Mouse (Mus musculus) testis, adult 2 months (tissue): Measurements from ENCODE around the gene Rab20.

Experiments
- CTCF ChIP-seq: fragments of 200-500 bp; IDR thresholded peaks from 2 replicates; pipeline ENCODE4 v1.5.1; 2012; ENCODE audit warnings: low read depth, mild to moderate bottlenecking, inconsistent platforms, low read length, moderate library complexity; ENCODE audit not compliant: control insufficient read depth, insufficient read depth, insufficient replicate concordance
- POLR2A ChIP-seq: fragments of 200-500 bp; IDR thresholded peaks from 2 replicates; pipeline ENCODE4 v1.6.1; 2012; ENCODE audit warnings: low read depth, mild to moderate bottlenecking, inconsistent platforms, low read length, moderate library complexity; ENCODE audit not compliant: control insufficient read depth

DNA sequence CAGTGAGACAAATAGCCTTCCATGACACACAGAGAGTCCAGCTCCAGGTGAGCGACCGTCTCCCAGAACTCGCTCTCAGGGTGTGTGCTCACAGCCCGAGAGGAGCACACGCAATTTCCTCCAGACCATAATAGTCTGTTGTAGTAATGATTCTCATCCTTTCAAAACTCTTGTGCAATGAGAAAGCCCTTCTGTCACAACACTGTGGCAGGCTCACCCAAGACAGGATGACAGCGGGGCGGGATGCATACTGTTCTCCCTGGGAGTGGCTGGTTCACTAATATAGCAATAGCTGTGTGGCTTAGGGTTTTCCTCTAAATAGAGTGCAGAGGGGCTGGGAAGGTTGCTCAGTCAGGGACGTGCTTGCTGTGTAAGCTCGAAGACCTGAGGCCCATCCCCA is 74.7 kb downstream of the Rab20 start:
- TF ChIP-seq CTCF (no peak), POLR2A (no peak)
